ENCODE assay signal across 9 mouse cellular contexts in genomic region chr10:59615411-59615810, GRCm38 (mm10). TPM values are rescaled to one million over a fixed set of nuclear protein-coding genes. Genes with fewer than 3 reads are reported as not detected.
DNase-seq lines count a peak whose midpoint lies in the region; ATAC-seq and TF ChIP-seq lines count a peak whose summit lies in the region.
"Had no signal": no experiment of that assay in that cellular context is flagged by ENCODE, and none has a peak within 500 bp of the region (broad histone marks: within the 10 kb centered on the region; RNA-seq: fewer than 3 reads in every experiment).

No protein-coding gene starts in this region.

- H3K79me2 ChIP-seq in heart, adult 2 months (replicated peaks; ENCODE audit: control insufficient read depth, insufficient read depth, low read length) = peaks cover 4% of the 10 kb centered on the region

- H3K27me3 ChIP-seq in heart, adult 2 months (ENCODE audit: control insufficient read depth, insufficient read depth, low read length) = no peaks in the 10 kb centered on the region
- peaks cover 27% of the 10 kb centered on the region for H3K27me3 ChIP-seq in E14TG2a.4 (ENCODE audit: insufficient read depth, low read length)
- no peaks in the 10 kb centered on the region for H3K27me3 ChIP-seq in forebrain, embryonic 11.5 days (ENCODE audit: control insufficient read depth, insufficient read depth, low read length)
- H3K27me3 ChIP-seq in limb, embryonic 14.5 days (ENCODE audit: control insufficient read depth, insufficient read depth, low read length) = no peaks in the 10 kb centered on the region
- no peaks in the 10 kb centered on the region for H3K27me3 ChIP-seq in stomach, embryonic 14.5 days (ENCODE audit: control insufficient read depth, insufficient read depth, low read length)

- ATAC-seq in forebrain, embryonic 11.5 days (replicated peaks; ENCODE audit: low FRiP score) = no peak
- ATAC-seq in limb, embryonic 14.5 days (ENCODE audit: low FRiP score, low read depth) = no peak
- no peak for ATAC-seq in stomach, embryonic 14.5 days (ENCODE audit: insufficient number of reproducible peaks, insufficient read depth, low FRiP score, low read depth)

- H3K4me2 ChIP-seq in forebrain, embryonic 11.5 days (ENCODE audit: low read depth, low read length, severe bottlenecking) = peak overlapping the region; percentile 90
- H3K4me2 ChIP-seq in limb, embryonic 14.5 days (replicated peaks; ENCODE audit: low read depth, low read length, severe bottlenecking) = peak overlapping the region; percentile 84
- peak overlapping the region; percentile 71 for H3K4me2 ChIP-seq in stomach, embryonic 14.5 days (replicated peaks; ENCODE audit: low read depth, low read length)

- no peaks in the 10 kb centered on the region for H3K36me3 ChIP-seq in heart, adult 2 months (ENCODE audit: control insufficient read depth, insufficient read depth, low read length)
- no peaks in the 10 kb centered on the region for H3K36me3 ChIP-seq in E14TG2a.4 (ENCODE audit: insufficient read depth, low read length)
- H3K36me3 ChIP-seq in forebrain, embryonic 11.5 days (ENCODE audit: control insufficient read depth, insufficient read depth, low read length) = no peaks in the 10 kb centered on the region
- H3K36me3 ChIP-seq in limb, embryonic 14.5 days (ENCODE audit: control insufficient read depth, insufficient read depth, low read length) = no peaks in the 10 kb centered on the region
- H3K36me3 ChIP-seq in stomach, embryonic 14.5 days (ENCODE audit: control insufficient read depth, insufficient read depth, low read length) = no peaks in the 10 kb centered on the region

- peaks cover 7% of the 10 kb centered on the region for H3K4me1 ChIP-seq in heart, adult 2 months (ENCODE audit: control insufficient read depth, insufficient read depth, low read length)
- peaks cover 21% of the 10 kb centered on the region for H3K4me1 ChIP-seq in E14TG2a.4 (replicated peaks; ENCODE audit: low read depth, low read length)
- no peaks in the 10 kb centered on the region for H3K4me1 ChIP-seq in forebrain, embryonic 11.5 days (replicated peaks; ENCODE audit: control insufficient read depth, insufficient read depth, low read length)
- peaks cover 24% of the 10 kb centered on the region for H3K4me1 ChIP-seq in limb, embryonic 14.5 days (ENCODE audit: control insufficient read depth, insufficient read depth, low read length)
- H3K4me1 ChIP-seq in stomach, embryonic 14.5 days (ENCODE audit: control insufficient read depth, insufficient read depth, low read length) = peaks cover 12% of the 10 kb centered on the region; the same call in 1 of the 2 replicates

- no peaks in the 10 kb centered on the region for H3K9me3 ChIP-seq in E14TG2a.4 (ENCODE audit: low read length)
- H3K9me3 ChIP-seq in forebrain, embryonic 11.5 days (ENCODE audit: control insufficient read depth, low read length) = no peaks in the 10 kb centered on the region
- no peaks in the 10 kb centered on the region for H3K9me3 ChIP-seq in limb, embryonic 14.5 days (ENCODE audit: control insufficient read depth, low read length)
- H3K9me3 ChIP-seq in stomach, embryonic 14.5 days (ENCODE audit: control insufficient read depth, low read depth, low read length) = no peaks in the 10 kb centered on the region

- intact Hi-C loops in heart, adult 2 months (cut with DNase I) = loop anchor here (2.0 to 5.0 kb wide), 4 partner anchors 93 to 289 kb away; partner anchors contain the start of gene Oit3

- peak overlapping the region; percentile 62 for H3K4me3 ChIP-seq in heart, adult 2 months
- H3K4me3 ChIP-seq in E14TG2a.4 (replicated peaks; ENCODE audit: low read length) = peak overlapping the region; percentile 88
- H3K4me3 ChIP-seq in forebrain, embryonic 11.5 days (ENCODE audit: low read depth, low read length) = peak overlapping the region; percentile 90
- peak overlapping the region; percentile 92 for H3K4me3 ChIP-seq in limb, embryonic 14.5 days (replicated peaks; ENCODE audit: low read length)
- peak overlapping the region; percentile 81 for H3K4me3 ChIP-seq in stomach, embryonic 14.5 days (ENCODE audit: low read depth, low read length)

- H3K9ac ChIP-seq in heart, adult 2 months (ENCODE audit: low read depth, low read length) = peak overlapping the region; percentile 94
- no peak overlapping the region for H3K9ac ChIP-seq in forebrain, embryonic 11.5 days (ENCODE audit: low read length)
- peak overlapping the region; percentile 94 for H3K9ac ChIP-seq in limb, embryonic 14.5 days (ENCODE audit: low read depth, low read length, severe bottlenecking)
- H3K9ac ChIP-seq in stomach, embryonic 14.5 days (replicated peaks; ENCODE audit: low read depth, low read length) = peak overlapping the region; percentile 84

- WGBS in heart, adult 2 months = 28% methylated on average over 5 of the region's 5 CpGs
- WGBS in forebrain, embryonic 11.5 days = 32% methylated on average over 5 of the region's 5 CpGs
- 16% methylated on average over 5 of the region's 5 CpGs for WGBS in limb, embryonic 14.5 days
- 25% methylated on average over 5 of the region's 5 CpGs for WGBS in stomach, embryonic 14.5 days

- peak overlapping the region; percentile 82 for H3K27ac ChIP-seq in heart, adult 2 months
- H3K27ac ChIP-seq in forebrain, embryonic 11.5 days (ENCODE audit: low read depth, low read length) = no peak overlapping the region
- H3K27ac ChIP-seq in limb, embryonic 14.5 days (replicated peaks; ENCODE audit: low read depth, low read length) = peak overlapping the region; percentile 86; the same call in 1 of the 2 replicates
- no peak overlapping the region for H3K27ac ChIP-seq in stomach, embryonic 14.5 days (ENCODE audit: low read length)

- TF ChIP-seq POLR2A in heart, adult 2 months (IDR thresholded peaks at IDR 0.05; ENCODE audit: insufficient read depth, low read depth, low read length) = no peak
- TF ChIP-seq POLR2A in limb, embryonic 14.5 days (IDR thresholded peaks at IDR 0.05; ENCODE audit: borderline replicate concordance, extremely low read depth, insufficient read depth, insufficient read length) = no peak

- TF ChIP-seq CTCF in heart, adult 2 months (IDR thresholded peaks at IDR 0.05) = no peak
- no peak for TF ChIP-seq CTCF in E14TG2a.4 (conservative IDR thresholded peaks at IDR 0.05; ENCODE audit: low read length)

- peak in 1 of 2 experiments; percentile 17 for DNase-seq in heart, adult 2 months
- no peak for DNase-seq in heart, postnatal 4 days
- no peak for DNase-seq in forebrain, embryonic 11.5 days (ENCODE audit: low spot score)
- no peak for DNase-seq in limb, embryonic 14.5 days (ENCODE audit: low spot score)
- no peak for DNase-seq in thymus, postnatal 10 days (ENCODE audit: low spot score in 2 of 2)
- DNase-seq in ovary, postnatal 14 days (ENCODE audit: low spot score) = no peak

- no peak for TF ChIP-seq EP300 in heart, adult 2 months (IDR thresholded peaks at IDR 0.05; ENCODE audit: insufficient read depth, low read depth, low read length)

RNA-seq across cellular contexts. Expression of gene Gm10322, which starts 0.5 kb away (rescaled TPM):
- not detected for total RNA-seq in heart, adult 2 months (2021)
- not detected in 2 replicates for polyA plus RNA-seq in heart, adult 2 months (2012; rRNA removed)
- not detected for total RNA-seq in heart, postnatal 4 days (2021)
- not detected in 2 replicates for polyA plus RNA-seq in forebrain, embryonic 11.5 days (2014; fragmentation: Nextera tagmentation; extraction: Ambion mirVana)
- polyA plus RNA-seq in limb, embryonic 14.5 days (2012; rRNA removed) = not detected in 2 replicates
- polyA plus RNA-seq in limb, embryonic 14.5 days (2014; fragmentation: Nextera tagmentation; extraction: Ambion mirVana) = not detected in 2 replicates
- polyA plus RNA-seq in stomach, embryonic 14.5 days (2014; fragmentation: Nextera tagmentation; extraction: Ambion mirVana) = not detected in 2 replicates
- total RNA-seq: heart, postnatal 36 days had no signal

RNA-seq across cellular contexts. Expression of gene Mcu, which starts 1.1 kb away (rescaled TPM):
- total RNA-seq in heart, adult 2 months (2021) = 10 to 100 TPM; 20.0 to 21.6 TPM
- 10.4 and 17.9 TPM in 2 replicates for polyA plus RNA-seq in heart, adult 2 months (2012; rRNA removed)
- total RNA-seq in heart, postnatal 4 days (2021) = 10 to 100 TPM; 27.9 to 32.6 TPM
- 20.8 and 22.3 TPM in 2 replicates for polyA plus RNA-seq in forebrain, embryonic 11.5 days (2014; fragmentation: Nextera tagmentation; extraction: Ambion mirVana)
- 34.5 and 37.1 TPM in 2 replicates for polyA plus RNA-seq in limb, embryonic 14.5 days (2012; rRNA removed)
- polyA plus RNA-seq in limb, embryonic 14.5 days (2014; fragmentation: Nextera tagmentation; extraction: Ambion mirVana) = 54.2 and 56.7 TPM in 2 replicates
- polyA plus RNA-seq in stomach, embryonic 14.5 days (2014; fragmentation: Nextera tagmentation; extraction: Ambion mirVana) = 60.4 and 66.4 TPM in 2 replicates

Comparison
In these comparisons a context has a peak if more than half of its experiments do, and no peak if none do; other contexts are left out.
1. H3K27ac ChIP-seq: peak in heart, adult 2 months (single experiment) and limb, embryonic 14.5 days (single experiment); none in forebrain, embryonic 11.5 days (single experiment) and stomach, embryonic 14.5 days (single experiment).
2. Peak in every context shown above with its lines, with median percentiles within 50 percentile points of each other: H3K4me3 ChIP-seq and H3K4me2 ChIP-seq.